Mouse (Mus musculus) cortical plate, adult 2 months (tissue): Measurements from ENCODE around the gene Gm10837. TPM values are rescaled to one million over a fixed set of nuclear protein-coding genes. Genes with fewer than 3 reads are reported as not detected.
A peak's percentile ranks its signal among the peaks of the same experiment; 100 is the strongest.

Source experiments
- H3K27ac ChIP-seq: fragments of 200-500 bp; 2 replicates; pipeline ENCODE4 v1.5.1; 2012; ENCODE audit warnings: low read length, control low read depth, inconsistent platforms; ENCODE audit not compliant: insufficient read depth
- H3K4me1 ChIP-seq: fragments of 200-500 bp; 2 replicates; pipeline ENCODE4 v1.6.1; 2011; ENCODE audit warnings: low read length; ENCODE audit not compliant: control insufficient read depth, insufficient read depth
- H3K4me3 ChIP-seq: fragments of 200-500 bp; 2 replicates; pipeline ENCODE4 v1.5.1; 2011; ENCODE audit warnings: mild to moderate bottlenecking, low read length, control low read depth; ENCODE audit not compliant: insufficient read depth
- CTCF ChIP-seq: fragments of 200-500 bp; IDR thresholded peaks from 2 replicates; pipeline ENCODE4 v1.5.1; 2011; ENCODE audit warnings: mild to moderate bottlenecking, control low read depth, low read length; ENCODE audit not compliant: insufficient read depth; ENCODE audit errors: extremely low read depth
- POLR2A ChIP-seq: fragments of 200-500 bp; IDR thresholded peaks from 2 replicates; pipeline ENCODE4 v1.6.1; 2011; ENCODE audit warnings: mild to moderate bottlenecking, low read length, control low read depth; ENCODE audit not compliant: insufficient read depth; ENCODE audit errors: extremely low read depth
- polyA plus RNA-seq: library from polyadenylated mRNA; depleted of rRNA; stranded (reverse); fragments of >200 nt; gene quantifications from 2 replicates; pipeline ENCODE4 v1.2.3, GENCODE M21; 2012; rRNA removed

Gm10837 gene
- polyA plus RNA-seq, 1 experiment, result not detected

DNA sequence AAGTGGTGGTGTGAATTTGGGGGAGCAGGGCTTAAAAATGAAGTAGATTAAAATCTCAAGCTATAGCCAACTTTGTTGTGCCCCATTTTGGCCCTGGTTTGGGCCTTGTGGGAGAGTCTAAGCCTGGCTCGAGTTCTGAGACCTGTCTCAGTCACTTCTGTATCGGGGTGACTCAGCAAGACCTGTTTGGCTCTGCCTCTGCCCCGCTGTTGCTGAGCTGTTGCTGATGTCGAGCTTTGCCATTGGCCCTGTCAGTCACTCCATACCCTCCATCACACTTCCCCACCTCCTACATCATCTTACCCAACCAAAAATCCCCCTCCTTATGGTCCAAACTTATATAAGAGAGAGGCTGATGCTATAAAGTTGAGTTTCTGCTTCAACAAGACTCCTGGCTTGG lies 38.1 kb downstream of the Gm10837 start:
- TF ChIP-seq POLR2A, result no peak
- no peak for TF ChIP-seq CTCF
- H3K4me3 ChIP-seq, result no peak overlapping the region

DNA sequence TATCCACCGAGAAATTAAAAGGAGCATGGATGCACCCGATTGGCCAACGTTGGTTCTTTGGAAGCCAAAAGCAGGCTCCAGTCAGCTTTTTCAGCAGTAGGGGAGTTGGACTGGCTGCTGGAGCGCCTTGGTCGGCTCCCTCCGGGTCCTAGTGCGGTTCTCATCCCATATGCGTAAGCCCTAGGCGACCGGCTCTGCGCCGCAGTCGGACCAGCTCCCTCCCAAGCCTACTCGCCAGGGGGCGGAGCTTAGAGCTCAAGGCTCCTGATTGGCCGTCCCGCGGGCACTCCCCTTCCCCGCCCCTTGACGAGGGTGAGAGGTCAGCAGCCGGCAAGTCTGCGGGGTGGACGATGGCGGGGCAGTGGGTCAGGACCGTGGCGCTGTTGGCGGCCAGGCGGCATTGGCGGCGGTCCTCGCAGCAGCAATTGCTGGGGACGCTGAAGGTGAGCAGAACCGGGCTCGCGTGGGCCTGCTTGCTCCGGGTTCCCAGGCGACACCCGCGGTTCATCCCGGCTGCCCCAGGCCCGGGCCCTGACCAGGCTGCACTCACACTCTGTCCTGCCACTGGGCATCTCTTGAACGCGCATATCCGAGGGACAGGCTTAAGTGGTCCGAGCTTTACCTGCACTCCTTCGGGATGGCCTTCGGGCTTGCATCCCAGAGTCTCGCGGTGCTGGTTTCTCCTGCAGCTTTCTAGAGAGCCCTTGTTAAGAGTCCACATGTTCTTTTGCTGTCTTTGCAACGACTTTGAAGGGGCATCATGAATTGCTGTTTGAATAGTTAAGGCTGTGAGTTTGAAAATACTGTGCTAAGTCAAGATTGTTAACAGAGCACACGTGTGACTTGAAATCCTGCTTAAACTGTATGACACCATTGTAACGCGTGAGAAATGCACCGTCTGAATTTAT lies 43.9 kb downstream of the Gm10837 start, which contains the start of gene Pcca:
Gene Pcca, plus strand, starts transcription at position 308 of the 908 bp plus-strand sequence.
- H3K4me3 ChIP-seq, result peak within 1 kb of the TSS; percentile 95
- TF ChIP-seq CTCF (no peak), POLR2A (peak; percentile 82)
- peaks cover 2% of the 10 kb centered on the region; the same call in 1 of the 2 replicates for H3K4me1 ChIP-seq
- no peak within 1 kb of the TSS for H3K27ac ChIP-seq

More for the DNA sequence above, 38.1 kb downstream of the Gm10837 start:
- Histone ChIP-seq H3K4me1 (no peaks in the 10 kb centered on the region), H3K27ac (no peak overlapping the region)

- H3K27ac ChIP-seq, result no peak overlapping the region
- peaks cover 2% of the 10 kb centered on the region; the same call in 1 of the 2 replicates for H3K4me1 ChIP-seq
- TF ChIP-seq POLR2A, result no peak
- no peak overlapping the region for H3K4me3 ChIP-seq
Measured at GRCm38 (mm10) chr14:122535986-122536385, 45.6 kb downstream of the Gm10837 start.

Other genes starting within 250 kb of the Gm10837 start
- gene Gm5089, start 39.5 kb upstream of the Gm10837 start, polyA plus RNA-seq, result 0.13 and 0.17 TPM in 2 replicates
- gene Zic5, start 24.9 kb upstream of the Gm10837 start, polyA plus RNA-seq, result 2.8 and 3.3 TPM in 2 replicates
- gene Zic2, start 15.2 kb upstream of the Gm10837 start, polyA plus RNA-seq, result 11.1 and 11.9 TPM in 2 replicates
- gene Pcca, start 43.7 kb downstream of the Gm10837 start, polyA plus RNA-seq, result 34.9 and 39.2 TPM in 2 replicates